Mouse (Mus musculus) C2C12 (cell line): ENCODE measurements at regions not wholly inside any gene's neighbourhood (a gene's known extent, or its start where the extent isn't known, plus 50 kb on each side); places are given as distances from the start of the nearest gene placed in this dataset.

Source experiments
- H3K27me3 ChIP-seq: one replicate; pipeline ENCODE4 v1.6.1; 2011; ENCODE audit not compliant: control insufficient read depth, insufficient read depth, insufficient read length
- H3K36me3 ChIP-seq: one replicate; pipeline ENCODE4 v1.6.1; 2011; ENCODE audit not compliant: control insufficient read depth, insufficient read depth
- H3K4me3 ChIP-seq: one replicate; pipeline ENCODE4 v1.5.1; 2011; ENCODE audit warnings: mild to moderate bottlenecking, control low read depth; ENCODE audit not compliant: poor library complexity, insufficient read depth, severe bottlenecking
- H3K79me2 ChIP-seq: one replicate; pipeline ENCODE4 v1.6.1; 2011; ENCODE audit not compliant: control insufficient read depth, insufficient read depth
- H3K79me3 ChIP-seq: one replicate; pipeline ENCODE4 v1.6.1; 2011; ENCODE audit warnings: low read depth, control low read depth
- H3ac ChIP-seq: one replicate; pipeline ENCODE3; 2011; ENCODE audit warnings: low read depth; ENCODE audit not compliant: control insufficient read depth, insufficient read length
- CEBPB ChIP-seq: IDR thresholded peaks from one replicate; pipeline ENCODE4 v1.6.1; 2011; ENCODE audit warnings: low read depth, mild to moderate bottlenecking, control low read depth, moderate library complexity
- CTCF ChIP-seq: IDR thresholded peaks from one replicate; pipeline ENCODE4 v1.5.1; 2011; ENCODE audit not compliant: control insufficient read depth, insufficient read depth, insufficient read length
- FOSL1 ChIP-seq: IDR thresholded peaks from one replicate; pipeline ENCODE4 v1.8.0; 2011; ENCODE audit warnings: mild to moderate bottlenecking, low read length; ENCODE audit not compliant: poor library complexity, insufficient read depth, severe bottlenecking
- MAX ChIP-seq: IDR thresholded peaks from one replicate; pipeline ENCODE4 v1.6.1; 2011; ENCODE audit warnings: mild to moderate bottlenecking, control low read depth
- MYOD1 ChIP-seq: IDR thresholded peaks from one replicate; pipeline ENCODE4 v1.6.1; 2011; ENCODE audit warnings: low read depth; ENCODE audit not compliant: control insufficient read depth, insufficient read length
- MYOG ChIP-seq: IDR thresholded peaks from one replicate; pipeline ENCODE4 v1.6.1; 2011; ENCODE audit not compliant: control insufficient read depth, insufficient read length; ENCODE audit errors: extremely low read depth
- USF1 ChIP-seq: IDR thresholded peaks from one replicate; pipeline ENCODE4 v1.6.1; 2011; ENCODE audit warnings: low read depth, mild to moderate bottlenecking, control low read depth, moderate library complexity

- TF ChIP-seq USF1 (no peak), MYOD1 (no peak), CEBPB (no peak), FOSL1 (no peak), MAX (no peak), MYOG (no peak)
- no peaks in the 10 kb centered on the region for H3K27me3 ChIP-seq
- no peak overlapping the region for H3ac ChIP-seq
- H3K79me3 ChIP-seq = no peaks in the 10 kb centered on the region
- no peaks in the 10 kb centered on the region for H3K36me3 ChIP-seq
- H3K4me3 ChIP-seq = no peak overlapping the region
- H3K79me2 ChIP-seq = no peaks in the 10 kb centered on the region
Measured at GRCm38 (mm10) chr3:21492413-21492812, 584.0 kb upstream of the Tbl1xr1 start.

GRCm38 (mm10) chr3:21493384-21493783 is 583.1 kb upstream of the Tbl1xr1 start:
- H3K27me3 ChIP-seq = no peaks in the 10 kb centered on the region
- H3K79me2 ChIP-seq = no peaks in the 10 kb centered on the region
- no peak overlapping the region for H3ac ChIP-seq
- H3K36me3 ChIP-seq = no peaks in the 10 kb centered on the region
- no peak overlapping the region for H3K4me3 ChIP-seq
- H3K79me3 ChIP-seq = no peaks in the 10 kb centered on the region
- no peak for TF ChIP-seq USF1
- TF ChIP-seq FOSL1 = no peak
- TF ChIP-seq CTCF = no peak
- no peak for TF ChIP-seq MYOG
- TF ChIP-seq CEBPB = no peak
- TF ChIP-seq MYOD1 = no peak
- no peak for TF ChIP-seq MAX

- H3K36me3 ChIP-seq = no peaks in the 10 kb centered on the region
- no peaks in the 10 kb centered on the region for H3K27me3 ChIP-seq
- TF ChIP-seq CTCF (no peak), USF1 (no peak), MYOD1 (no peak), MYOG (no peak), FOSL1 (no peak), MAX (no peak), CEBPB (no peak)
- no peaks in the 10 kb centered on the region for H3K79me2 ChIP-seq
- no peaks in the 10 kb centered on the region for H3K79me3 ChIP-seq
- no peak overlapping the region for H3ac ChIP-seq
- H3K4me3 ChIP-seq = no peak overlapping the region
Measured at GRCm38 (mm10) chr3:21494904-21495303, 581.5 kb upstream of the Tbl1xr1 start.

GRCm38 (mm10) chr3:21495651-21496050 is 580.8 kb upstream of the Tbl1xr1 start:
- no peaks in the 10 kb centered on the region for H3K36me3 ChIP-seq
- no peaks in the 10 kb centered on the region for H3K79me2 ChIP-seq
- no peak overlapping the region for H3ac ChIP-seq
- H3K4me3 ChIP-seq = no peak overlapping the region
- H3K27me3 ChIP-seq = no peaks in the 10 kb centered on the region
- no peaks in the 10 kb centered on the region for H3K79me3 ChIP-seq
- TF ChIP-seq FOSL1 (no peak), MYOG (no peak), MYOD1 (no peak), USF1 (no peak), CEBPB (no peak), CTCF (no peak), MAX (no peak)

- no peaks in the 10 kb centered on the region for H3K27me3 ChIP-seq
- no peaks in the 10 kb centered on the region for H3K79me2 ChIP-seq
- H3ac ChIP-seq = no peak overlapping the region
- TF ChIP-seq FOSL1 = no peak
- TF ChIP-seq MYOD1 = no peak
- TF ChIP-seq USF1 = no peak
- H3K36me3 ChIP-seq = no peaks in the 10 kb centered on the region
- no peak overlapping the region for H3K4me3 ChIP-seq
- H3K79me3 ChIP-seq = no peaks in the 10 kb centered on the region
Measured at GRCm38 (mm10) chr3:21496166-21496565, 580.3 kb upstream of the Tbl1xr1 start.

GRCm38 (mm10) chr3:21497011-21497410 is 579.4 kb upstream of the Tbl1xr1 start:
- H3K36me3 ChIP-seq = no peaks in the 10 kb centered on the region
- H3ac ChIP-seq = no peak overlapping the region
- TF ChIP-seq MYOG (no peak), MYOD1 (no peak), FOSL1 (no peak), CEBPB (no peak), USF1 (no peak), MAX (no peak), CTCF (no peak)
- no peaks in the 10 kb centered on the region for H3K79me3 ChIP-seq
- H3K4me3 ChIP-seq = no peak overlapping the region
- H3K79me2 ChIP-seq = no peaks in the 10 kb centered on the region
- H3K27me3 ChIP-seq = no peaks in the 10 kb centered on the region
